Mouse (Mus musculus) megakaryocyte-erythroid progenitor cell, adult 5-6 weeks (primary cell): ENCODE measurements around the gene Mcoln3. TPM values are rescaled to one million over a fixed set of nuclear protein-coding genes. Genes with fewer than 3 reads are reported as not detected.
A peak's percentile ranks its signal among the peaks of the same experiment; 100 is the strongest.

Experiments used
- ATAC-seq: replicated peaks from 2 replicates; pipeline ENCODE4 v1.8.0; 2016; ENCODE audit warnings: mild to moderate bottlenecking, inconsistent platforms; ENCODE audit not compliant: severe bottlenecking, poor library complexity, low FRiP score, low TSS enrichment
- total RNA-seq, 2 experiments: library from RNA; stranded (forward) in 1 of 2; stranded (reverse) in 1 of 2; fragments of 200-1000, 215-1000 nt in 1 of 2; fragments of >200 nt in 1 of 2; fragmentation: Nextera tagmentation in 1 of 2; gene quantifications; 2 replicates each; pipeline ENCODE4 v1.2.3; 2014 to 2017

Gene Mcoln3
- total RNA-seq, 2 experiments from 2014 or later = 0.09 TPM; not detected in 1

GRCm38 (mm10) chr3:146156811-146157210 lies 39.6 kb downstream of the Mcoln3 start:
- no peak for ATAC-seq

- ATAC-seq = no peak
Measured at GRCm38 (mm10) chr3:146158039-146158438, 40.8 kb downstream of the Mcoln3 start.

GRCm38 (mm10) chr3:146159360-146159759 lies 42.1 kb downstream of the Mcoln3 start:
- no peak for ATAC-seq

GRCm38 (mm10) chr3:146162197-146162596 lies 44.9 kb downstream of the Mcoln3 start:
- ATAC-seq = no peak; the same call in 1 of the 2 replicates

- no peak for ATAC-seq
Measured at GRCm38 (mm10) chr3:146169356-146169755, 52.1 kb downstream of the Mcoln3 start.

GRCm38 (mm10) chr3:146173030-146173429 lies 55.8 kb downstream of the Mcoln3 start:
- ATAC-seq = no peak

- ATAC-seq = no peak
Measured at GRCm38 (mm10) chr3:146174215-146174614, 57.0 kb downstream of the Mcoln3 start.

DNA sequence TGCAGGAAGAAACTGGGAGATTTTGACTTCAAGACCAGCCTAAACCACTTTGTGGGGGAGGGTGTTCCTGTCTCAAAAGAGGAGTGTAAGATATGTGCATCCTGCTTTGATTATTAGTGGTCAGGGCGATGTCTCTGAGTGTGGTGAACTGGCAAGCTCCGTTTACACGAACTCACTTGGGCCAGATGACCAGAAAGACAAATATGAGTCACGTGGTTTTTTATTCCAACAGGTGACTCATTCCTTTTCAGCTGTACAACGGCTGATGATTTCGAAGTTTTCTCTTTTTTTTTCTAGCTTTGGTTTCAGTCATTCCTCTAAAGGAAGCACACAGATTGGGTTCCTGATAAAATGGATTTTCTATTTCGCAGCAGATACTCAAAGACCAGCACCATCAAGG lies 60.0 kb downstream of the Mcoln3 start:
- ATAC-seq = no peak

GRCm38 (mm10) chr3:146177748-146178582 lies 60.7 kb downstream of the Mcoln3 start:
- ATAC-seq = peak; percentile 83

- no peak for ATAC-seq
Measured at GRCm38 (mm10) chr3:146180341-146180740, 63.1 kb downstream of the Mcoln3 start.

- peak; percentile 48; the same call in 1 of the 2 replicates for ATAC-seq
Measured at GRCm38 (mm10) chr3:146180986-146181385, 63.7 kb downstream of the Mcoln3 start.

DNA sequence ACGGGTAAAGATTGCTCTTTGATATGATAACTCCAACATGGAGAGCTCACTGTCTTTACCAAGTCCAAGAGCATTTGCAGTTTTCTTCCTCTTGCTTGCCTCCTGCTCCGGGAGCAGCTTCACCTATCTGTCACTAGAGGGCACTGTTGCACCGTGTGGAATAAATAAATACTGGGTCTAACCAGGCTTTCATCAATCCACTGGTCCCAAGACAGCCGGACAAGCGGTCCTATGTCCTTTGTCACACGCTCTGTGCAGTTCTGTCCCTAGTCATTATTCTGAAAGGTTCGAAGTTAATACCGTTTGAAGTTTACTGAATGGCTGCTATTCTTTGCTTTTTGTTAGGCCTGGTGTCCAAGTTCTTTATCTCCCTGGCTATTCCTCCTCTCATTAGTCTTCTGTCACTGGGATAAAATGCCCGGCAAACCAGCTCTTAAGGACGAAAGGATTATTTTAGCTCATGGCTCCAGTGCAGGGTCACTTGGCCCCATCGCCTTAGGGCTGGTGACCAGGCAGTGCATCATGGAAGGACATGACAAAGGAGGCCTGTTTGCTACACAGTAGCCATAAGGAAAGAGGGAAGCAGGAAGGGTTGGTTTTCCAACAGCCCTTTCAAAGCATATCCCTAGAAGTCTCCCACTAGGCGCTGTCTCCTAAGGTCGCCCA lies 67.9 kb downstream of the Mcoln3 start:
- peak; percentile 72 for ATAC-seq

GRCm38 (mm10) chr3:146186033-146186432 lies 68.8 kb downstream of the Mcoln3 start:
- ATAC-seq = no peak

- ATAC-seq = peak; percentile 43
Measured at GRCm38 (mm10) chr3:146189933-146190332, 72.7 kb downstream of the Mcoln3 start.

Other genes with a start within 250 kb of the Mcoln3 start
- 9.4 and 19.1 TPM in 2 replicates for gene Bcl10, start 194.6 kb upstream of the Mcoln3 start, total RNA-seq (2014; fragmentation: Nextera tagmentation)
- 20.4 and 38.6 TPM in 2 replicates for gene Bcl10, start 194.6 kb upstream of the Mcoln3 start, total RNA-seq (2017)
- gene 2410004B18Rik, start 179.4 kb upstream of the Mcoln3 start, total RNA-seq (2014; fragmentation: Nextera tagmentation) = 17.4 and 20.3 TPM in 2 replicates
- 19.4 and 27.4 TPM in 2 replicates for gene 2410004B18Rik, start 179.4 kb upstream of the Mcoln3 start, total RNA-seq (2017)
- gene Syde2, start 129.6 kb upstream of the Mcoln3 start, total RNA-seq (2014; fragmentation: Nextera tagmentation) = 6.9 and 13.4 TPM in 2 replicates
- 12.9 and 15.0 TPM in 2 replicates for gene Syde2, start 129.6 kb upstream of the Mcoln3 start, total RNA-seq (2017)
- gene Wdr63, start 9.3 kb upstream of the Mcoln3 start, total RNA-seq (2014; fragmentation: Nextera tagmentation) = not detected in 2 replicates
- gene Wdr63, start 9.3 kb upstream of the Mcoln3 start, total RNA-seq (2017) = not detected in 2 replicates
- 0.09 and 1.5 TPM in 2 replicates for gene Mcoln2, start 32.4 kb downstream of the Mcoln3 start, total RNA-seq (2014; fragmentation: Nextera tagmentation)
- 0.99 and 3.8 TPM in 2 replicates for gene Mcoln2, start 32.4 kb downstream of the Mcoln3 start, total RNA-seq (2017)
- gene Lpar3, start 103.5 kb downstream of the Mcoln3 start, total RNA-seq (2014; fragmentation: Nextera tagmentation) = not detected in 2 replicates
- not detected in 2 replicates for gene Lpar3, start 103.5 kb downstream of the Mcoln3 start, total RNA-seq (2017)